Mouse (Mus musculus) liver, postnatal 0 days (tissue): ENCODE results near the gene Dclk1.

Experiments used
- CTCF ChIP-seq: sonication (generic); IDR thresholded peaks from 2 replicates; pipeline ENCODE4 v1.5.1; 2016; ENCODE audit warnings: antibody characterized with exemption, low read depth
- EP300 ChIP-seq: IDR thresholded peaks from 2 replicates; pipeline ENCODE4 v1.6.1; 2016; ENCODE audit warnings: antibody characterized with exemption, low read depth, mild to moderate bottlenecking

DNA sequence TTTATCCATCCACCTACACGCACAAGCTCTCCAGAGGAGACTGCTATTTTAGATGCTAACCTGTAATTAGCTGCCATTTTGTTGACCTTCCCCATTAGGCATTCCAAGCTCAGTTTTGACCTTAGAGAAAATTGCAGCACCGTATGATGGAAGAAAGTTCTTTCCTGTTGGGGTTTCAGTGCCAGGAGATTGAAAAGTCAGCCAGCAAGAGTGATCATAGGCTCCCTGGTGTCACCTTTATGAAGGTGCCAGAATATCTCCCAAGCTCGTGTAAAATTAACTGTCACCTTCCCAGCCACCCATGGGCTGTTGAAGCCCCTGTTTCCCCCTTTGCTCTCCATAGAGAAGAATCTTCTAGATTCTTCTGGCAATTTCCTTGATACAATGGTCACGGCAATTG, 297.2 kb downstream of the Dclk1 start:
- TF ChIP-seq CTCF (no peak), EP300 (no peak)
